Mouse (Mus musculus) lung, adult 2 months (tissue): ENCODE data around the gene Raf1.

Source experiments
- CTCF ChIP-seq: fragments of 200-500 bp; IDR thresholded peaks from 2 replicates; pipeline ENCODE4 v1.5.1; 2011; ENCODE audit warnings: mild to moderate bottlenecking, low read length, control low read depth; ENCODE audit not compliant: insufficient read depth
- POLR2A ChIP-seq: fragments of 200-500 bp; IDR thresholded peaks from 2 replicates; pipeline ENCODE4 v1.6.1; 2011; ENCODE audit warnings: low read depth, mild to moderate bottlenecking, control low read depth, low read length, borderline replicate concordance; ENCODE audit errors: extremely low read depth

- TF ChIP-seq POLR2A (no peak), CTCF (no peak)
Observed at GRCm38 (mm10) chr6:115593252-115593651, 83.2 kb downstream of the Raf1 start.
